Mouse (Mus musculus) NIH3T3 (cell line): Measurements from ENCODE around the gene Pcgf3.
"Not testable (repeated sequence)": the region's sequence is repeated elsewhere in the genome, so short reads cannot be mapped to it uniquely, and the experiment has no call there.

ENCODE experiments used
- DNase-seq: peaks from one replicate; pipeline ENCODE4 v3.0.0-alpha.2; 2012; ENCODE audit warnings: low read depth

Pcgf3 gene

DNA sequence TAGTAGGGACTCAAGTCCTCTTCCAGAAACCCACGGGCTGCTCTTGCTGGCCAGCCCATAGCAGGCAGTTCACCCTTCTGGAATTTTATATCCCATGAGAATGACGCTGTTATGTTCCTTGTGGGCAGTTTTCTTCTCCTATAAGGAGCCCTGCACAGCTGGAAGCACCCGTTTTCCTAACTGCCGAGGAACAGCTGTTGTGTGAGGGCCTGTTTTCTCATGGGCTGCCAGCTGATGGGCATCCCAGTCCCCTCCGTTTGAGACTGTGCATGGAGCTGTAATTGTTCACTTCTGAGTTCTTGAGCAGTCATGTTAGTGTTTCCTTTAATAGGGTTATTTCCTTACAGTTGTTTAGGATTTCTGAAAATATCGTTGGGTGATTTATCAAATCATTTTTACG, 8.6 kb downstream of the Pcgf3 start:
- no peak for DNase-seq

- DNase-seq, result no peak
Measured at GRCm38 (mm10) chr5:108473737-108474136, 12.7 kb downstream of the Pcgf3 start.

DNA sequence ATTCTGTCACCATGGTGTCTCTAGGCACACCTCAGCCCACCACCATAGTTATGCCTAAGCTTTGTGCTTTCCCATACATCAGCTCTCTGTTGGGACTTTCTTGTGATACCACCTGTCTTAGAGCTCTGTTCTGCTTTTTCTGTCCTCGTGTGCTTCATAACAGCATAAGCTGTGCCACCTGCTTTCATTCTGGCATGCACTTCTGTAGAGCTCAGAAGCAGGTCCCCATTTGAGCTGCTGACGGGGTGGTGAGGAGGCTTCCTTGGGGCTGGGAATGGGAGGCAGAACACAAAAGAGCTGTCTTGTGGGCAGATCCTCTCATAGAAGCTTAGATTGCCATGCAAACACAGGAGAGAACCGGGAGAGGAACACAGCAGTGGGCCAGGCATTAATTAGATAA, 14.9 kb downstream of the Pcgf3 start:
- no peak for DNase-seq

GRCm38 (mm10) chr5:108483006-108483405, 22.0 kb downstream of the Pcgf3 start:
- DNase-seq, result no peak

DNA sequence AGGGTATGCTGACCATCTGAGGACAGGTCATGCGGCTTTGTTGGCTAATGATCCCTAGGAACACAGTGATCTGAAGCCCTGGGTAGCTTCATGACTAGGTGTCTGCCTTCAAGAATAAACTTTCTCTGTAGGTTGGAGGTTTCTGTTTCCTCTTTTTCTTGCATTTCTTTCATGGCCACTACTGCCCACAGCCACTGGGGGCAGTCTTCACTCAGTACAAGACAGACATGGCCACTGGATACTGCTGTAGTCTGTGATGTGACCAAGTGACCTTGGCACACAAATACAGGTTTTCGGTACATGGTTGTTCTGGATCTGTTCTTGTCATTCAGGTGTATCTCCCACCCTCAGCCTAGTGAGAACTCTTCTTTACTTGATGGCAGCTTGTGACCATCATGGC, 24.2 kb downstream of the Pcgf3 start:
- DNase-seq, result peak; percentile 62

- not testable (repeated sequence) for DNase-seq
Measured at GRCm38 (mm10) chr5:108486148-108486547, 25.1 kb downstream of the Pcgf3 start.

- DNase-seq, result no peak
Measured at GRCm38 (mm10) chr5:108501573-108501972, 40.5 kb downstream of the Pcgf3 start.

DNA sequence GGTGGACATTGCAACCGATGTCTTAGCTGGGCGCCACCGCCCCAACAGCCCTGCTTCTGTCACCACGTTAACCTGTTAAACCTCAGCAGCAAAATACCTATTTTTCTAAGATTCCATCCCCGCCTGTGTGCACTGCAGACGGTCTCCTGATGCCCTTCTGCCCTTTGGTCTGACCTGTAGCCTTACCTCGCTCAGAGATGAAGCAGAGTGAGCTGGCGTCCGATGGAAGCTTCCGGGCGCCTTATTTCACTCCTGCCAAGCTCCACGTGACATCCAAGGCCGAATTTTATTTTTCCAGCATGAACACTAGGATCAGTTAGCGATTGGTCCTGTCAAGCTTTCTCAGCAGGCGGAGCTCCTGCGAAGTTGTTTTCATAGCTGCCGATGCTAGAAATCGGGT, 41.3 kb downstream of the Pcgf3 start:
- no peak for DNase-seq

DNA sequence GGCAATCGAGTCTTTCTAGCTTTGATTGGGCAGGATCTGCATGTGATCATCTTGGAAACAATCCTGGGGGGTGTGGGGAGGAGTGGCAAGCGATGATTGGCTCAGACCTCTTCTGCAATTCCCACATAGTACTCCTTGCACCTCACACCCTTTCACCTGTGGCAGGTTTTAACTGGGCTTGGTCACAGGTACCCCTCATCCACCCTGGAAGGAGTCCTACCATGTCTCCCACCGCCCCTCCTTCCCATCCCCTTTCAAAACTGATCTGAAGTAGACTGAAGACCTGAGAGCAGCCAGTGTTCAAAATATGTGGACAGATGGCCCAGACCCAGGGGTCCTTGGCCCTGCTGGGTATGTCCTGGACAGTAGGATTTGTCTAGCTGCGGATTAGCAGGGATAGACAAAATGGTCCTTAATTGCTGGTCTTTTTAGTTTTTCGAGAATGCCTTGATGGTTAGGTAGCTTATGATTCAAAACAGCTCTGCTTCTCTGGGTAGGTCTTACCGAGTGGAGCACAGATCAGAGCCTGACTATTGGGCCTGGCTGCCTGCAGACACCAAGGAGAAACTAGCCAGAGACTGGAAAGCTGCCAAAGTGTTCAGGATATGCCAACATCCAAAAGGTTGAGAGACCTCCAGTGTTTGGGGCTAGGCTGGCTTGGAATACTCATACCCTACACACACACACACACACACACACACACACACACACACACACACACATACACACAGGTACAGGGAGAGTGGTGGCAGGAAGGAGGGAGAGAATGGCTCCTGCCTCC, 54.7 kb downstream of the Pcgf3 start:
- DNase-seq, result no peak

DNA sequence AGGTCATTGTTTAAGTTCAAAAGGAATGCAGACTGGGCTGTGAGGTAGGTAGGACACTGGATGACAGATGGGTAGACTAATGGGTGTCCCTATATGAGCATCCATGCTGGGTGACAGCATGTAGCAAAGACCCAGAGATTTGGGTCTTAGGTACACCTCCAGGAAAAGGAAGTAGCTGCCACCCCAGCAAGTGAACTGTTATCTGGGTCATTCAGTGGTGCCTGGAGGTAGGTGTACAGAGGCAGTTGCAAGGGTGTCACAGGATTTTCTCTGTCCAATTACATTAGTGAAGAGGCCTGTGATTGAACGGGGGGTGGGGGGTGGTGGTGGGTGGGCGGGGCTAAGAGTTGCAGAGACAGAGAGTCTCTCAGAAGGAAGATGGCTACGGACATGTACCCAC, 55.6 kb downstream of the Pcgf3 start:
- no peak for DNase-seq

GRCm38 (mm10) chr5:108518106-108518885, 57.3 kb downstream of the Pcgf3 start:
- DNase-seq, result no peak

- no peak for DNase-seq
Measured at GRCm38 (mm10) chr5:108518951-108519350, 57.9 kb downstream of the Pcgf3 start.

DNA sequence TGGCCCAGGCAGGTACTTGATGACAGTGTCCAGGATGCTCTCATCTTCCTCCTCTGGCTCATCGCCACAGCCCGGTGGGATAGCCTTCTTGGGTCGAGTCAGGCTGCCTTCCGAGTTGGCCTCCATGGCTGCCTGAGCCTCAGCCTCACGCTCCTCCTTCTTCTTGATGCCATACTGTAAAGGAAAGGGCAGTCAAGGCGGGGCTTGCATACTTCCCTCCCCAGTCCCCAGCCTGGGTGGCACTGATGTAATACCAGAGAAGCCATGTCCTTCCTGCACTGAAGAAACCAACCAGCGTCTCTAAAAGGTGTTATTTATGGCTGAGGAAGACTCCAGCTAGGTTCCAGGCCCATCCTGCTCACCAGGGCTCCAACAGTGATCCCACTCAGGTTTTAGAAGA, 59.1 kb downstream of the Pcgf3 start:
- no peak for DNase-seq

GRCm38 (mm10) chr5:108521016-108521415, 60.0 kb downstream of the Pcgf3 start:
- no peak for DNase-seq

GRCm38 (mm10) chr5:108521896-108522295, 60.9 kb downstream of the Pcgf3 start:
- no peak for DNase-seq

- DNase-seq, result no peak
Measured at GRCm38 (mm10) chr5:108522597-108522996, 61.6 kb downstream of the Pcgf3 start.

GRCm38 (mm10) chr5:108534188-108534587, 73.2 kb downstream of the Pcgf3 start:
- DNase-seq, result no peak

GRCm38 (mm10) chr5:108543516-108544291, 82.7 kb downstream of the Pcgf3 start:
- no peak for DNase-seq

DNA sequence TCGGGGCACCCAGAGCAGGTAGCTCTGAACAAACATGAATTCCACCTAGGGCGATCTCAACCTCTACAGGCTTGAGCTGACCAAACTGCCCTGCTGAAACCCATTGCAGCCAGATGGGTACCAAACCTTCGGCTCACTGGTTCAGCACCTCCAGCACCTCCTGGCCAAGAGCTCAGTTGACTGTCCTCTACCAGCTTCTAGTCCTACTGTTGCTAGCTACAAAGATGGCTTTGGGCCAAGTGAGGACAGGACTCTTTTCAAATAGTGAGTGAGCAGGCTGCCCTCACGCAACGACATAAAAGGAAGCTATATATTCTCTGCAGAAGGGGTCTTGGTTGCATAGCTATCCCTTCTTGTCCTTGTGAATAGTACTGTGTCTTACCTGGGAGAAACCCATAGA, 86.6 kb downstream of the Pcgf3 start:
- no peak for DNase-seq

DNA sequence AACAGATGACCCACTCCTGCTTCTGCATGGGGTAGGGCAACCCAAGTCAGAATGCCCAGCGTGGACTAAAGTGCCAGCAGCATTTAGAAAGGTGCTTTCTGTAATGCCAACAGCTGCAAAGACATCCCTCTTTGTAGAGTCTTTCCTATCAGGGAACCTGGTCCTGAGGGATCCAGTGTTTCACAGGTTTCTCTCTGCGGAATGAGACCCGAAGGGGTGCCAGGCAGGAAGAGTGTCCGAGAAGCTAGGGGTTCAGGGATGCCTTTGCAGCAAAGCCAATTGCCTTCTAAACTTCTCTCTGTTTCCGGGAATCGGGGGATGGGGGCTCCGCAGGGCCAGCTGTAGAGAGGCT, 88.1 kb downstream of the Pcgf3 start:
- no peak for DNase-seq

DNA sequence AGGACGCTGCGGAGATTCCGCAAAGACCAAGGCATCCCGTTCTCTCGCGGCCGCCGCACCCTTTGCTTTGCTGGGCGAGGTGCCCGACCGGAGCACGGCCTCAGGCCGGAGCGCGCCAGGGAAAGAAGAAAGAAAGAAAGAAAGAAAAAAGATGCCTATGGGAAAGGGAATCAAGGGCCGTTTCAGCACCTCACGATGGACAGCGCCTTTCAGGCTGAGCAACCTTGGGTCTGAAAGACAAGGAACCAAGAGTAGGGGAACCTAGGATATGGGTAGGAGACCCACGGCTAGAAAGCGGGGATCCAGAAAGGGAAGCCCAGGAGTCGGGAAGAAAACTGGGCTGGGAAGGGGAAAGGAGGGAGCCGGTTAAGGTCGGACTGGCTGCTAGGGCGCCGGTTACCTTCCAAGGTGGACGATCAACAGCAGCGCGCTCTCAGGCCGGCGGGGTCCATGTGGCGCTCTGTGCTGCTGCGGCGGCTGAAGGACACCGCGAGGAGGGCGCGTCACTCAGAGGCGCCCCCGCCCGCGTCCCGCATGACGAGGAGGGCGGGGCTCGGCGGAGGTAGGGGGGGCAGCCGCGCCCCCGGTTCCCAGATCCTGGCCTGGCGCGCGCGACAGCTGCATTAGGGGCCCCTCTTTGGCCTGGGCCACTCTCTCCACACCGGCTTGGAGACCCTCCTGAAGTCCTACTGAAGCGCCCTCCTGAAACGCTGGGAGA, 88.6 kb downstream of the Pcgf3 start, which contains the start of gene Cplx1:
TSS of gene Cplx1 (minus strand) at position 536 of the 718 bp plus-strand sequence.
- peak; percentile 79 for DNase-seq

DNA sequence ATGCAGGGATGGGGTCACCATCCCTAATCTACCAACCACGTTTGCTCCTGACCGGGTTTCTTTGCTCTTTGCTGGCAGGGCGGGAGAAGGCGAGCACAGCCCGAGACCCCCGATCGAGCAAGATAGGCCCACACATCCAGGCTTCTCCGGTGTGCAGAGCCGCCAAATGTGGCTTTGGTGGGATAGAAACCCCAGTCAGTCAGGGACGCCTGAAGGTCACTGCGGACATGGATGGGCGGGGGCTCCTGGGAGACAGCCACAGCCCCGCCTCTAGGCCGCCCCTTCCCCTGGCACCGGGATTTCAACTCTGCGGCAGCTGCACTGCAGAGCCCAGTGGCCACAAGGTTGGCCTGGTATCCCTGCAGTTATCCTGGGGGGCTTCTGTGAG, 89.2 kb downstream of the Pcgf3 start:
- no peak for DNase-seq
